Mouse (Mus musculus) neutrophil, adult 59 days (primary cell): ENCODE results near the gene Rcor1. TPM values are rescaled to one million over a fixed set of nuclear protein-coding genes. Genes with fewer than 3 reads are reported as not detected.

Source experiments
- total RNA-seq, 2 experiments: library from RNA; stranded (reverse); gene quantifications; 1 replicate in 1 of 2; 2 replicates in 1 of 2; pipeline ENCODE4 v1.2.4; 2023

Rcor1 gene
- total RNA-seq, result 10 to 100 TPM; 39.4 to 41.0 TPM

DNA sequence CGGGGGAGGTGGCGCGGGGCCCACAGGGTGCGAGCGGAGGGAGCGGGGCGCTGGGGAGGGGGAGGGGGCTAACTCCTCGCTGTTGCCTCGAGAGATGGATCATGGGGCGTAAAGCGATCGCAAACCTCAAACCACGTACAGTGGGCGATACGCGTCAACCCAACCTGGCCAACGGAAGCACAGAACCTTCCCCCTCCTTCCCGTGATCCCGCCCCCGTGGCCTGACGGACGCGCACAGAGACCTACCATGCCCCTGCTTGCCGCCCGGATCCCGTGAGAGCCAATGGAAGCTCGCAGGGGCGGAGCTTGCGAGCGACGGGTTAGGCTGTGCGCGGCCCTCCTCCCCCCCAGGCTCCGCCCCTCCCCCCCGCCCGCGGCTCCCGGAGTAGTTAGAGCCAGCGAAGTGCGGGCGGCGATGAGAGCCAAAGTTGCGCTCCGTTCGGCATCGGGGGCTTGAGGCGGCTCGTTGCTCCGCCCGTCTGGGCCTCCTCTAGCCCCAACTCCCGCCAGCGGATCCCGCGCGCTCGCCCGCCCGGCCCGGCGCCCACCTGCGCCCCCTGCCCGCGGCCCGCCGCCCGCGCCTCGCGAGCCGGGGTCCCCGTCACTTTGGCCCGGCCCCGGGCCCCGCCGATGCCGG, at the start of gene Rcor1:
TSS of gene Rcor1 (plus strand) at position 376 of the 637 bp plus-strand sequence.

Other genes with a start within 250 kb of the Rcor1 start
- gene Mok, start 198.4 kb upstream of the Rcor1 start, total RNA-seq, result 1 to 10 TPM in 1 of 2 experiments, under 1 TPM in 1; 0.42 to 1.3 TPM
- 1 to 10 TPM; 4.4 to 6.8 TPM for gene Zfp839, start 189.1 kb upstream of the Rcor1 start, total RNA-seq
- 10 to 100 TPM; 14.4 to 17.9 TPM for gene Cinp, start 150.2 kb upstream of the Rcor1 start, total RNA-seq
- gene Tecpr2, start 150.1 kb upstream of the Rcor1 start, total RNA-seq, result 1 to 10 TPM; 5.8 to 6.0 TPM
- gene Ankrd9, start 60.3 kb upstream of the Rcor1 start, total RNA-seq, result 10 to 100 TPM; 25.3 to 40.2 TPM
- gene Traf3, start 127.0 kb downstream of the Rcor1 start, total RNA-seq, result 10 to 100 TPM; 40.8 to 45.8 TPM
- not detected for gene 4930595D18Rik, start 145.1 kb downstream of the Rcor1 start, total RNA-seq
- under 1 TPM; 0.27 to 0.66 TPM for gene Amn, start 231.7 kb downstream of the Rcor1 start, total RNA-seq